Mouse (Mus musculus): ENCODE measurements around the gene Pop5.

Gene Pop5

GRCm38 (mm10) chr5:115261141-115261540 is 25.5 kb downstream of the Pop5 start:
- intact Hi-C loops (cut with DNase I): no loop called here

GRCm38 (mm10) chr5:115261880-115262279 is 26.2 kb downstream of the Pop5 start:
- intact Hi-C loops (cut with DNase I): no loop called here

- intact Hi-C loops (cut with DNase I): no loop called here
These were observed 27.1 kb downstream of the Pop5 start for GRCm38 (mm10) chr5:115262502-115263291.

GRCm38 (mm10) chr5:115266340-115266739 is 30.7 kb downstream of the Pop5 start:
- intact Hi-C loops (cut with DNase I): no loop called here

- intact Hi-C loops (cut with DNase I): no loop called here
These were observed 31.3 kb downstream of the Pop5 start for GRCm38 (mm10) chr5:115266787-115267468.

GRCm38 (mm10) chr5:115267469-115268045 is 31.9 kb downstream of the Pop5 start:
- intact Hi-C loops (cut with DNase I): no loop called here

- intact Hi-C loops (cut with DNase I): no loop called here
These were observed 32.6 kb downstream of the Pop5 start for GRCm38 (mm10) chr5:115268266-115268665.

GRCm38 (mm10) chr5:115269969-115270368 is 34.3 kb downstream of the Pop5 start:
- intact Hi-C loops (cut with DNase I): loop anchor here (5.0 kb wide), 1 partner anchor 33 kb away; the partner anchor contains the start of gene Pop5

GRCm38 (mm10) chr5:115271931-115272811 is 36.5 kb downstream of the Pop5 start:
- intact Hi-C loops (cut with DNase I): loop anchor here (5.0 kb wide), 1 partner anchor 35 kb away; the partner anchor contains the start of gene Pop5

GRCm38 (mm10) chr5:115272812-115273548 is 37.3 kb downstream of the Pop5 start, which contains the start of gene Rnf10:
Gene Rnf10 (minus strand): TSS chr5:115272898.
- intact Hi-C loops (cut with DNase I): loop anchor here (5.0 kb wide), 1 partner anchor 36 kb away; the partner anchor contains the start of gene Pop5

GRCm38 (mm10) chr5:115273549-115274135 is 38.0 kb downstream of the Pop5 start:
- intact Hi-C loops (cut with DNase I): loop anchor here (5.0 kb wide), 1 partner anchor 36 kb away; the partner anchor contains the start of gene Pop5

- intact Hi-C loops (cut with DNase I): loop anchor here (5.0 kb wide), 1 partner anchor 37 kb away; the partner anchor contains the start of gene Pop5
These were observed 38.7 kb downstream of the Pop5 start for GRCm38 (mm10) chr5:115274353-115274752.

- intact Hi-C loops (cut with DNase I): loop anchor here (5.0 kb wide), 1 partner anchor 37 kb away; the partner anchor contains the start of gene Pop5
These were observed 39.1 kb downstream of the Pop5 start for GRCm38 (mm10) chr5:115274771-115275170.

GRCm38 (mm10) chr5:115275998-115276397 is 40.4 kb downstream of the Pop5 start:
- intact Hi-C loops (cut with DNase I): no loop called here

GRCm38 (mm10) chr5:115278053-115278452 is 42.4 kb downstream of the Pop5 start:
- intact Hi-C loops (cut with DNase I): no loop called here

GRCm38 (mm10) chr5:115278785-115279184 is 43.1 kb downstream of the Pop5 start:
- intact Hi-C loops (cut with DNase I): no loop called here

GRCm38 (mm10) chr5:115279226-115280049 is 43.8 kb downstream of the Pop5 start, which contains the start of gene Coq5:
Gene Coq5 (plus strand): TSS chr5:115279666.
- intact Hi-C loops (cut with DNase I): loop anchor here (5.0 kb wide), 1 partner anchor 63 kb away; the partner anchor contains the start of genes Gatc and Triap1

- intact Hi-C loops (cut with DNase I): loop anchor here (5.0 kb wide), 1 partner anchor 62 kb away; the partner anchor contains the start of genes Gatc and Triap1
These were observed 44.5 kb downstream of the Pop5 start for GRCm38 (mm10) chr5:115280050-115280687.

Data from adrenal gland (tissue).